Mouse (Mus musculus) lung, adult 2 months (tissue): Measurements from ENCODE around the gene Syn2.

Source experiments
- CTCF ChIP-seq: fragments of 200-500 bp; IDR thresholded peaks from 2 replicates; pipeline ENCODE4 v1.5.1; 2011; ENCODE audit warnings: mild to moderate bottlenecking, low read length, control low read depth; ENCODE audit not compliant: insufficient read depth
- POLR2A ChIP-seq: fragments of 200-500 bp; IDR thresholded peaks from 2 replicates; pipeline ENCODE4 v1.6.1; 2011; ENCODE audit warnings: low read depth, mild to moderate bottlenecking, control low read depth, low read length, borderline replicate concordance; ENCODE audit errors: extremely low read depth

DNA sequence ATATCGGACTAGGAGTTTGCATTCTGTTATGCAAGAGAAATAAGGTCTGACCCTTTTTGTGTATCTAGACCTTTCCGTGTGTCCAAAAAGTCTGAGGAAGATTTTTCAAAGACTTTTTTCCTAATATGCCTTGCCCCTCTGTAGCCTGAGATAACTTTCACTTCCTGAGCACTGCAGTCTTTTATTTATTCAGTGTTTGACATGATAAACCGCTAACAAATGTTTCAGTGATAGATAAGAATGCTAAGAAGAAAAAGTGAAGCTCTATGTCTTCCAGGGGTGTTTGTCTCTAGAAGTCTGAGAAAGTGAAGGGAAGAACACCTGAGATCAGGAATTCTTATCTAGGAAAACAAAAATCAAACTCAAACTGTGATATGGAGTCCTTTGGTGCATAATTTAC, 66.1 kb downstream of the Syn2 start:
- TF ChIP-seq POLR2A (no peak), CTCF (no peak)
